Mouse (Mus musculus): ENCODE measurements around the gene Nav2. TPM values are rescaled to one million over a fixed set of nuclear protein-coding genes. Genes with fewer than 3 reads are reported as not detected.
A peak's percentile ranks its signal among the peaks of the same experiment; 100 is the strongest.

Gene Nav2
- polyA plus RNA-seq, 1 experiment from 2014 or later: 22.4 TPM

GRCm38 (mm10) chr7:49471278-49471677 is 562.8 kb downstream of the Nav2 start:
- H3K4me3 ChIP-seq (ENCODE audit: low read depth, low read length): no peak overlapping the region
- no peaks in the 10 kb centered on the region for H3K36me3 ChIP-seq (ENCODE audit: insufficient read depth, low read length)
- TF ChIP-seq CTCF (IDR thresholded peaks at IDR 0.05): peak; percentile 85
- no peak for TF ChIP-seq EP300 (IDR thresholded peaks at IDR 0.05)
- no peak overlapping the region for H3K9ac ChIP-seq (replicated peaks; ENCODE audit: low read depth)
- H3K27me3 ChIP-seq (replicated peaks; ENCODE audit: insufficient read depth, low read length): no peaks in the 10 kb centered on the region
- H3K4me2 ChIP-seq (replicated peaks; ENCODE audit: low read depth, low read length): no peak overlapping the region
- 50% methylated on average over 3 of the region's 3 CpGs for WGBS
- H3K4me1 ChIP-seq (ENCODE audit: insufficient read depth, low read depth, low read length): peaks cover 7% of the 10 kb centered on the region; the same call in 1 of the 2 replicates
- DNase-seq (ENCODE audit: low spot score) (peak; percentile 66), ATAC-seq (0 out of 2 replicates have a peak, but pooled peaks have one; percentile 7)
- no peak overlapping the region for H3K27ac ChIP-seq (ENCODE audit: low read length)
- no peaks in the 10 kb centered on the region for H3K9me3 ChIP-seq (ENCODE audit: low read length)

- Histone ChIP-seq H3K27ac (ENCODE audit: low read length) (no peak overlapping the region), H3K4me1 (ENCODE audit: insufficient read depth, low read depth, low read length) (peaks cover 11% of the 10 kb centered on the region; the same call in 1 of the 2 replicates), H3K36me3 (ENCODE audit: insufficient read depth, low read length) (no peaks in the 10 kb centered on the region), H3K9me3 (ENCODE audit: low read length) (no peaks in the 10 kb centered on the region), H3K4me2 (replicated peaks; ENCODE audit: low read depth, low read length) (no peak overlapping the region), H3K27me3 (replicated peaks; ENCODE audit: insufficient read depth, low read length) (no peaks in the 10 kb centered on the region), H3K4me3 (ENCODE audit: low read depth, low read length) (no peak overlapping the region), H3K9ac (replicated peaks; ENCODE audit: low read depth) (no peak overlapping the region)
- 29% methylated on average over 6 of the region's 6 CpGs for WGBS
- no peak for ATAC-seq
- DNase-seq (ENCODE audit: low spot score): peak; percentile 58
- TF ChIP-seq EP300 (IDR thresholded peaks at IDR 0.05): peak; percentile 55
- TF ChIP-seq CTCF (IDR thresholded peaks at IDR 0.05): no peak
Observed at GRCm38 (mm10) chr7:49475282-49475681, 566.8 kb downstream of the Nav2 start.

- DNase-seq (ENCODE audit: low spot score) (peak; percentile 57), ATAC-seq (peak; percentile 49)
- H3K9me3 ChIP-seq (ENCODE audit: low read length): no peaks in the 10 kb centered on the region
- 69% methylated on average over 8 of the region's 8 CpGs for WGBS
- 0 out of 2 replicates have a peak overlapping the region, but pooled peaks have one; percentile 78 for H3K27ac ChIP-seq (ENCODE audit: low read length)
- H3K9ac ChIP-seq (replicated peaks; ENCODE audit: low read depth): no peak overlapping the region
- no peak overlapping the region for H3K4me2 ChIP-seq (replicated peaks; ENCODE audit: low read depth, low read length)
- H3K4me1 ChIP-seq (ENCODE audit: insufficient read depth, low read depth, low read length): peaks cover 11% of the 10 kb centered on the region; the same call in 1 of the 2 replicates
- no peaks in the 10 kb centered on the region for H3K36me3 ChIP-seq (ENCODE audit: insufficient read depth, low read length)
- H3K27me3 ChIP-seq (replicated peaks; ENCODE audit: insufficient read depth, low read length): no peaks in the 10 kb centered on the region
- TF ChIP-seq EP300 (IDR thresholded peaks at IDR 0.05) (no peak), CTCF (IDR thresholded peaks at IDR 0.05) (no peak)
- H3K4me3 ChIP-seq (ENCODE audit: low read depth, low read length): no peak overlapping the region
Observed at GRCm38 (mm10) chr7:49476163-49476562, 567.6 kb downstream of the Nav2 start.

- H3K9me3 ChIP-seq (ENCODE audit: low read length): no peaks in the 10 kb centered on the region
- ATAC-seq (no peak), DNase-seq (ENCODE audit: low spot score) (peak; percentile 39)
- no peak overlapping the region for H3K4me2 ChIP-seq (replicated peaks; ENCODE audit: low read depth, low read length)
- no peaks in the 10 kb centered on the region for H3K36me3 ChIP-seq (ENCODE audit: insufficient read depth, low read length)
- TF ChIP-seq EP300 (IDR thresholded peaks at IDR 0.05) (no peak), CTCF (IDR thresholded peaks at IDR 0.05) (peak; percentile 69)
- 44% methylated on average over 5 of the region's 5 CpGs for WGBS
- H3K27me3 ChIP-seq (replicated peaks; ENCODE audit: insufficient read depth, low read length): no peaks in the 10 kb centered on the region
- peaks cover 11% of the 10 kb centered on the region; the same call in 1 of the 2 replicates for H3K4me1 ChIP-seq (ENCODE audit: insufficient read depth, low read depth, low read length)
- no peak overlapping the region for H3K9ac ChIP-seq (replicated peaks; ENCODE audit: low read depth)
- H3K27ac ChIP-seq (ENCODE audit: low read length): peak overlapping the region; percentile 78
- H3K4me3 ChIP-seq (ENCODE audit: low read depth, low read length): no peak overlapping the region
Observed at GRCm38 (mm10) chr7:49476666-49477065, 568.1 kb downstream of the Nav2 start.

GRCm38 (mm10) chr7:49477076-49477975 is 568.8 kb downstream of the Nav2 start:
- DNase-seq (ENCODE audit: low spot score) (peak; percentile 73), ATAC-seq (peak; percentile 70)
- Histone ChIP-seq H3K9ac (replicated peaks; ENCODE audit: low read depth) (no peak overlapping the region), H3K27me3 (replicated peaks; ENCODE audit: insufficient read depth, low read length) (no peaks in the 10 kb centered on the region), H3K4me1 (ENCODE audit: insufficient read depth, low read depth, low read length) (peaks cover 11% of the 10 kb centered on the region; the same call in 1 of the 2 replicates), H3K4me3 (ENCODE audit: low read depth, low read length) (no peak overlapping the region), H3K4me2 (replicated peaks; ENCODE audit: low read depth, low read length) (no peak overlapping the region), H3K9me3 (ENCODE audit: low read length) (no peaks in the 10 kb centered on the region), H3K27ac (ENCODE audit: low read length) (peak overlapping the region; percentile 78), H3K36me3 (ENCODE audit: insufficient read depth, low read length) (no peaks in the 10 kb centered on the region)
- 27% methylated on average over 9 of the region's 9 CpGs for WGBS
- TF ChIP-seq CTCF (IDR thresholded peaks at IDR 0.05): no peak
- peak; percentile 84 for TF ChIP-seq EP300 (IDR thresholded peaks at IDR 0.05)

GRCm38 (mm10) chr7:49477976-49478349 is 569.4 kb downstream of the Nav2 start:
- H3K9me3 ChIP-seq (ENCODE audit: low read length): no peaks in the 10 kb centered on the region
- no peak overlapping the region for H3K4me2 ChIP-seq (replicated peaks; ENCODE audit: low read depth, low read length)
- no peaks in the 10 kb centered on the region for H3K27me3 ChIP-seq (replicated peaks; ENCODE audit: insufficient read depth, low read length)
- TF ChIP-seq CTCF (IDR thresholded peaks at IDR 0.05) (no peak), EP300 (IDR thresholded peaks at IDR 0.05) (no peak)
- ATAC-seq (peak; percentile 4; the same call in 1 of the 2 replicates), DNase-seq (ENCODE audit: low spot score) (peak; percentile 31)
- no peak overlapping the region for H3K9ac ChIP-seq (replicated peaks; ENCODE audit: low read depth)
- peak overlapping the region; percentile 78 for H3K27ac ChIP-seq (ENCODE audit: low read length)
- WGBS: 15% methylated on average over 7 of the region's 7 CpGs
- H3K4me3 ChIP-seq (ENCODE audit: low read depth, low read length): no peak overlapping the region
- no peaks in the 10 kb centered on the region for H3K36me3 ChIP-seq (ENCODE audit: insufficient read depth, low read length)
- peaks cover 11% of the 10 kb centered on the region; the same call in 1 of the 2 replicates for H3K4me1 ChIP-seq (ENCODE audit: insufficient read depth, low read depth, low read length)

All from lung, postnatal 0 days (tissue).